Mouse (Mus musculus) ES-E14 (cell line): ENCODE data around the gene Cyba. TPM values are rescaled to one million over a fixed set of nuclear protein-coding genes. Genes with fewer than 3 reads are reported as not detected.

Experiments
- DNase-seq: peaks from one replicate; pipeline ENCODE4 v3.0.0-alpha.2; 2013; ENCODE audit warnings: low read depth, low spot score
- H3K27ac ChIP-seq: 2 replicates; pipeline ENCODE4 v1.5.1; 2012; ENCODE audit warnings: low read depth, mild to moderate bottlenecking, low read length, moderate library complexity, mixed read lengths; ENCODE audit not compliant: poor library complexity, insufficient read depth, severe bottlenecking
- H3K36me3 ChIP-seq: 2 replicates; pipeline ENCODE4 v1.6.1; 2012; ENCODE audit warnings: mild to moderate bottlenecking, low read length, moderate library complexity, mixed read lengths; ENCODE audit not compliant: control insufficient read depth, poor library complexity, insufficient read depth, severe bottlenecking
- H3K4me1 ChIP-seq, 2 experiments: fragments of 150-350 bp in 1 of 2; sonication (generic) in 1 of 2; 2 replicates each; pipeline ENCODE4 v1.6.1; 2012; ENCODE audit warnings: low read length in 2 of 2, mild to moderate bottlenecking in 1 of 2, mixed read lengths in 1 of 2; ENCODE audit not compliant: control insufficient read depth in 2 of 2, insufficient read depth in 2 of 2, poor library complexity in 1 of 2
- H3K4me3 ChIP-seq, 2 experiments: fragments of 150-350 bp in 1 of 2; sonication (generic) in 1 of 2; 2 replicates each; pipeline ENCODE4 v1.5.1; 2012; ENCODE audit warnings: low read length in 2 of 2, low read depth in 1 of 2, mild to moderate bottlenecking in 1 of 2, mixed read lengths in 1 of 2; ENCODE audit not compliant: insufficient read depth in 1 of 2, poor library complexity in 1 of 2, severe bottlenecking in 1 of 2
- H3K9ac ChIP-seq: 2 replicates; pipeline ENCODE4 v1.6.1; 2012; ENCODE audit warnings: low read depth, mild to moderate bottlenecking, low read length, mixed read lengths; ENCODE audit not compliant: poor library complexity, insufficient read depth, severe bottlenecking
- H3K9me3 ChIP-seq: fragments of 150-350 bp; sonication (generic); 2 replicates; pipeline ENCODE4 v1.6.1; 2012; ENCODE audit warnings: low read depth, mild to moderate bottlenecking, low read length; ENCODE audit not compliant: control insufficient read depth, insufficient read depth
- CHD2 ChIP-seq: IDR thresholded peaks from 2 replicates; pipeline ENCODE4 v1.6.1; 2014; ENCODE audit warnings: mild to moderate bottlenecking, low read depth, low read length, inconsistent platforms
- HCFC1 ChIP-seq: IDR thresholded peaks from 2 replicates; pipeline ENCODE4 v1.6.1; 2012; ENCODE audit warnings: low read length, inconsistent platforms, borderline replicate concordance; ENCODE audit not compliant: insufficient read depth
- MAFK ChIP-seq: IDR thresholded peaks from 2 replicates; pipeline ENCODE4 v1.6.1; 2014; ENCODE audit warnings: mild to moderate bottlenecking, low read depth, low read length, inconsistent platforms; ENCODE audit not compliant: insufficient read depth
- ZC3H11A ChIP-seq: IDR thresholded peaks from 2 replicates; pipeline ENCODE4 v1.6.1; 2012; ENCODE audit warnings: low read depth, mild to moderate bottlenecking, inconsistent platforms, low read length, borderline replicate concordance
- ZNF384 ChIP-seq: IDR thresholded peaks from 2 replicates; pipeline ENCODE4 v1.6.1; 2012; ENCODE audit warnings: low read depth, low read length, inconsistent platforms
- in situ Hi-C, 2 experiments: fragments of 600-800 bp; cut with MboI; formaldehyde crosslinking; loops; one replicate each; pipeline ENCODE4 v1.15.1; 2025; ENCODE audit warnings: low sequenced_read_pairs in 2 of 2, inconsistent platforms in 1 of 2; ENCODE audit not compliant: unreplicated experiment in 2 of 2
- total RNA-seq: library from RNA; depleted of rRNA; stranded (reverse); fragments of 300-350 nt; gene quantifications from 2 replicates; pipeline ENCODE4 v1.2.3, GENCODE M21; 2012

Cyba gene
- total RNA-seq, 1 experiment, result 78.7 TPM

GRCm38 (mm10) chr8:122473911-122474421, 41.2 kb upstream of the Cyba start:
- Histone ChIP-seq H3K9ac (no peak overlapping the region), H3K4me1 (peaks cover 0 to 9% of the 10 kb centered on the region in 2 experiments; a peak in 1 of 4 replicates), H3K36me3 (peaks cover 10% of the 10 kb centered on the region), H3K4me3 (no peak overlapping the region), H3K27ac (no peak overlapping the region), H3K9me3 (no peaks in the 10 kb centered on the region)
- no peak for TF ChIP-seq ZNF384
- TF ChIP-seq MAFK, result no peak
- no peak for DNase-seq
- in situ Hi-C loops, result no loop called here

- in situ Hi-C loops, result no loop called here
- H3K4me1 ChIP-seq, result peaks cover 0 to 4% of the 10 kb centered on the region in 2 experiments; a peak in 1 of 4 replicates
These were observed 38.0 kb upstream of the Cyba start for GRCm38 (mm10) chr8:122470691-122471090.

GRCm38 (mm10) chr8:122469965-122470364, 37.2 kb upstream of the Cyba start:
- Histone ChIP-seq H3K4me3 (no peak overlapping the region), H3K36me3 (peaks cover 7% of the 10 kb centered on the region; the same call in 1 of the 2 replicates), H3K9me3 (no peaks in the 10 kb centered on the region), H3K27ac (no peak overlapping the region), H3K4me1 (peaks cover 0 to 3% of the 10 kb centered on the region in 2 experiments; a peak in 1 of 4 replicates), H3K9ac (no peak overlapping the region)
- DNase-seq, result no peak
- TF ChIP-seq HCFC1, result no peak
- TF ChIP-seq ZC3H11A, result no peak
- no peak for TF ChIP-seq MAFK
- no peak for TF ChIP-seq CHD2
- no peak for TF ChIP-seq ZNF384
- in situ Hi-C loops, result no loop called here

More at GRCm38 (mm10) chr8:122470691-122471090, 38.0 kb upstream of the Cyba start:
- no peak overlapping the region for H3K4me3 ChIP-seq
- H3K9me3 ChIP-seq, result no peaks in the 10 kb centered on the region
- H3K9ac ChIP-seq, result no peak overlapping the region
- DNase-seq, result no peak
- peaks cover 7% of the 10 kb centered on the region; the same call in 1 of the 2 replicates for H3K36me3 ChIP-seq
- TF ChIP-seq CHD2 (no peak), ZNF384 (no peak), MAFK (no peak), HCFC1 (no peak), ZC3H11A (no peak)
- no peak overlapping the region for H3K27ac ChIP-seq

- TF ChIP-seq HCFC1, result no peak
- no peak for TF ChIP-seq MAFK
- no peak for TF ChIP-seq ZC3H11A
- TF ChIP-seq ZNF384, result no peak
- no peak for TF ChIP-seq CHD2
- no peak overlapping the region for H3K4me3 ChIP-seq
- DNase-seq, result no peak
- no peak overlapping the region for H3K27ac ChIP-seq
- in situ Hi-C loops, result no loop called here
- H3K36me3 ChIP-seq, result peaks cover 7% of the 10 kb centered on the region; the same call in 1 of the 2 replicates
- H3K9me3 ChIP-seq, result no peaks in the 10 kb centered on the region
- no peak overlapping the region for H3K9ac ChIP-seq
- H3K4me1 ChIP-seq, result no peaks in the 10 kb centered on the region
These were observed 36.7 kb upstream of the Cyba start for GRCm38 (mm10) chr8:122469407-122469806.

GRCm38 (mm10) chr8:122467816-122468215, 35.1 kb upstream of the Cyba start:
- Histone ChIP-seq H3K9me3 (no peaks in the 10 kb centered on the region), H3K27ac (no peak overlapping the region), H3K36me3 (peaks cover 2% of the 10 kb centered on the region; the same call in 1 of the 2 replicates), H3K4me1 (no peaks in the 10 kb centered on the region), H3K4me3 (no peak overlapping the region), H3K9ac (no peak overlapping the region)
- DNase-seq, result no peak
- no peak for TF ChIP-seq ZNF384
- TF ChIP-seq MAFK, result no peak
- TF ChIP-seq CHD2, result no peak
- TF ChIP-seq ZC3H11A, result no peak
- no peak for TF ChIP-seq HCFC1
- in situ Hi-C loops, result no loop called here
